Mouse (Mus musculus) A20 (cell line): ENCODE data around the gene Sec24b.

Experiments used
- DNase-seq: peaks from one replicate; pipeline ENCODE4 v3.0.0-alpha.2; 2011; ENCODE audit warnings: low read depth, low spot score

The Sec24b gene

GRCm38 (mm10) chr3:130061281-130061680 lies at the start of gene Sec24b:
Gene Sec24b, minus strand, starts transcription at chr3:130061553.
- peak; percentile 71 for DNase-seq

- no peak for DNase-seq
These were observed 43.1 kb upstream of the Sec24b start for GRCm38 (mm10) chr3:130104471-130104870.

GRCm38 (mm10) chr3:130103486-130103885 lies 42.1 kb upstream of the Sec24b start:
- peak; percentile 63 for DNase-seq

- DNase-seq: peak; percentile 41
These were observed 33.9 kb upstream of the Sec24b start for GRCm38 (mm10) chr3:130095160-130095781.

GRCm38 (mm10) chr3:130094125-130094704 lies 32.9 kb upstream of the Sec24b start:
- DNase-seq: no peak

GRCm38 (mm10) chr3:130090460-130090859 lies 29.1 kb upstream of the Sec24b start:
- no peak for DNase-seq

- DNase-seq: no peak
These were observed 27.3 kb upstream of the Sec24b start for GRCm38 (mm10) chr3:130088654-130089053.

- no peak for DNase-seq
These were observed 26.1 kb upstream of the Sec24b start for GRCm38 (mm10) chr3:130087466-130087865.

GRCm38 (mm10) chr3:130086372-130087080 lies 25.2 kb upstream of the Sec24b start:
- no peak for DNase-seq

- no peak for DNase-seq
These were observed 22.0 kb upstream of the Sec24b start for GRCm38 (mm10) chr3:130083312-130083711.

- no peak for DNase-seq
These were observed 19.3 kb upstream of the Sec24b start for GRCm38 (mm10) chr3:130080666-130081065.

- peak; percentile 62 for DNase-seq
These were observed 18.4 kb upstream of the Sec24b start for GRCm38 (mm10) chr3:130079794-130080193.

GRCm38 (mm10) chr3:130077291-130077690 lies 15.9 kb upstream of the Sec24b start:
- DNase-seq: no peak

- DNase-seq: no peak
These were observed 14.4 kb upstream of the Sec24b start for GRCm38 (mm10) chr3:130075746-130076145.

GRCm38 (mm10) chr3:130073085-130073484 lies 11.7 kb upstream of the Sec24b start:
- DNase-seq: no peak

GRCm38 (mm10) chr3:130071918-130072317 lies 10.6 kb upstream of the Sec24b start:
- DNase-seq: no peak

- peak; percentile 86 for DNase-seq
These were observed 840 bp downstream of the Sec24b start for GRCm38 (mm10) chr3:130060396-130061029.

GRCm38 (mm10) chr3:130059805-130060395 lies 1.5 kb downstream of the Sec24b start:
- DNase-seq: peak; percentile 67

- no peak for DNase-seq
These were observed 2.9 kb downstream of the Sec24b start for GRCm38 (mm10) chr3:130058488-130058887.

- DNase-seq: no peak
These were observed 3.6 kb downstream of the Sec24b start for GRCm38 (mm10) chr3:130057569-130058345.
